Mouse (Mus musculus) ES-CJ7 (cell line): ENCODE data around the gene Bnip1.
A peak's percentile ranks its signal among the peaks of the same experiment; 100 is the strongest.

Source experiments
- DNase-seq: peaks from one replicate; pipeline ENCODE4 v3.0.0; 2011; ENCODE audit warnings: low read depth, low spot score

Gene Bnip1

DNA sequence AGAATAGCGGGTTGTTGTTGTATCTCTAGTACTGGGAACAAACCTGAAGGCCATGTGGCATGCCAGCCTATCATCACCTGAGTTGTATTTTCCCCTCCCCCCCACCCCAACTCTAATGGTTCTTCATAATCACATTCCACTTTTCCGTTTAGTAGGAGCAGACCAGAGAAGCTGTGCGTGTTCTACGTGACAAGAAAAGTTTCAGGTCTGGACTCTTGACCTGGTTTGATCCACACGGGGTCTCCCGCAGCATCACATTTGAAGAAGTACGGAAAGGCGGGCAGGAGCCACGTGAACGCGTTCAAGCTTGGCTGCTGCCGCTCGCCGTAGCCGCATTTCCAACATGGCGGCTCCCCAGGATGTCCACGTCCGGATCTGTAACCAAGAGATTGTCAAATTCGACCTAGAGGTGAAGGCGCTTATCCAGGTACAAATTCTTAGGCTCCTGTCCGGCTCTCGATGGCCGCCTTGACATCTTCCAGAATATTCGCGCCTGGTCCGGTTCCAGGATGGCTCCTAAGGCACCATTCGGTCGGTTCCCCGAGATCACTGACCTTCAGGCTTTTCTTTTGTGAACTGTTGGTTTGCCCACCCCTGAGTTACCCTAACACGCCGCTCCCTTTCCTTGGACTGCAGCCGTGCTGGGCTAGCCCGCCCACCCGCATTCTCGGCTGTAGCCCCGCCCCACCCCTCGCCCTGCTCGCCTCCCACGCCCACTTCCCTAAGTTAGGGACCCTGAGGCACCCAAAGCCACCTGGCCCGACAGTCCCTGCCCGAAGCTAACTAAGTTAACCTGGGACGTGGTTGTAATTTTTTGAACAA, at the start of gene Bnip1:
TSS of gene Bnip1 (plus strand) at position 317 of the 822 bp plus-strand sequence.
- peak; percentile 86 for DNase-seq

DNA sequence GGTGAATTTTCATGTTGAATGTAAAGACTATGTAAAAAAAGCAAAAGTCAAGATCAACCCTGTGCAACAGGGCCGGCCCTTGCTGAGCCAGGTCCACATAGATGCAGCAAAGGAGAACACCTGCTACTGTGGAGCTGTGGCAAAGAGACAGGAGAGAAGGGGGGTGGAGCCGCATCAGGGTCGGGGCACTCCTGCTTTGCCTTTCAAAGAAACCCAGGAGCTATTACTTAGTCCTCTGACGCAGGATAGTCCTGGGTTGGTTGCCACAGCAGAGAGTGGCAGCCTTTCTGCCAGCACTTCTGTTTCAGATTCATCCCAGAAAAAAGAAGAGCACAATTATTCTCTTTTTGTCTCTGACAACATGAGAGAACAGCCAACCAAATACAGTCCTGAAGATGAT, 38.3 kb upstream of the Bnip1 start:
- no peak for DNase-seq

DNA sequence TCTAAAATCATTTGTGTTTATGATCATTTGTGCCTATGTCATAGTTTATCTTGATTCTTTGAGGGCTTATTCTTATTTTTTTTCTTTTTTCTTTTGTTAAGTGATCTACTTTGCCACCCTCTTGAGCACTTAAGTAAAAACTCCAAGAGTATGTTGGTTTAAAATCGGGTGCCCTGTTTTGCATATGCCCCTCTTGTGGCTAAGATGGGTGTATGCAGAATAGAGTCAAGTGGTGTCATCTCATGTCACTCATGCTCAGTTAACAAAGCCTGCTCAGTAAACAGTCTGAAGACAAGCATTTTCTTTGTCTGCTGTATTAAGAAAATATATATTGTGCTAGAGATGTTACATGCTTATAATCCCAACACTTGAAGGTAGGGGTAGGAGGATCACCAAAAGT, 37.6 kb upstream of the Bnip1 start:
- no peak for DNase-seq

DNA sequence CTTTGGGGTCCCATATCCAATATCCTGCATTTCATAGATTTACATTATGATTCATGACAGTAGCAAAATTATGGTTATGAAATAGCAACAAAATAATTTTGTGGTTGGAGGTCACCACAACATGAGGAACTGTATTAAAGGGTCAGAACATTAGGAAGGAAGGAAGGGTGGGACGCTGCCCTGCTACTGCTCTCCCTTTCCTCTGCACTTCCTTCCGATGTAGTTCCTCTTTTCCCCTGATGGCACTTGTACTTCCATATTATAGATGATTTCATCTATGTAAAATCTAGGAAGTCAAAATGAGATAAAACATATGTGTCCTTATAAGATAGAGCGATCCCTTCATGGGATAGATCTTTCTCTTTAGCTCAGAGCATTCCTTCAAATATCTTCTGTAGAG, 30.9 kb upstream of the Bnip1 start:
- DNase-seq, result no peak

DNA sequence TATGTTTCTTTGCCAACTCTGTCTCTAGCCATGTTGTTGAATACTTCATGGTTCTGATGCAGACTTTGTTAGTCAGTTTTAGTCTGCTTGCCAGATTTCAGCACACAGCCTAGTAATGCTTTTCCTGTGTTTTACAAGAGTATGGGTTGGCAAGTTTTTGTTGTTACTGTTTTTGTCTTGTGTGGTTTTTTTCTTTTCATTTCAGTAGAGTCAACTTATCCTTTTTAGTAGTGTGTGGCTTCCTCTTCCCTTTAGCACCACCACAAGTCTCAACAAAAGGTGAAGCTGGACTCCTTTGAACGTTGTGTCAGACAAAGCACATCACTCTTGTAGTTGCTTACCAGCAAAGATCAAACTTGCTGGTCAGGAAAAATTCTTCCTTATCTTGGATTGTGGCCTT, 28.6 kb upstream of the Bnip1 start:
- DNase-seq, result no peak

DNA sequence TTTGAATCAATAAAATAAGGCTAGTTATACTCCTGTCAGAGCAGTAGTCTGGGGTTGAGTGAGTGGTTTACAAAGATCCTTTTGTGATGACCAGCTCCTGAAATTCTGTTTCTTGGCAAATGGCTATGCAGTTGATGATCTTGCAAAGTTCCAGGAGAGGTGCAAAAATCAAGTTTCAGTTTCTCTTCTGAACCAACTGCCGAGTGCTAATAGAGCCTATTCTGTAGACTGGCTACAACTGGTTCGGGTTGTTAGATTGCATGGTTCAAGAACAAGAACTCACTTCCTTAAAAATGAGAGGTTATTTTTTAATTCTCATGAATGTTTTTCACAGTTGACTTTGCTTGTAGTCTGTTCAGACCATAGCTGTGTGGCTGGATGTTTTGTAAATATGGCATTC, 27.4 kb upstream of the Bnip1 start:
- no peak for DNase-seq

DNA sequence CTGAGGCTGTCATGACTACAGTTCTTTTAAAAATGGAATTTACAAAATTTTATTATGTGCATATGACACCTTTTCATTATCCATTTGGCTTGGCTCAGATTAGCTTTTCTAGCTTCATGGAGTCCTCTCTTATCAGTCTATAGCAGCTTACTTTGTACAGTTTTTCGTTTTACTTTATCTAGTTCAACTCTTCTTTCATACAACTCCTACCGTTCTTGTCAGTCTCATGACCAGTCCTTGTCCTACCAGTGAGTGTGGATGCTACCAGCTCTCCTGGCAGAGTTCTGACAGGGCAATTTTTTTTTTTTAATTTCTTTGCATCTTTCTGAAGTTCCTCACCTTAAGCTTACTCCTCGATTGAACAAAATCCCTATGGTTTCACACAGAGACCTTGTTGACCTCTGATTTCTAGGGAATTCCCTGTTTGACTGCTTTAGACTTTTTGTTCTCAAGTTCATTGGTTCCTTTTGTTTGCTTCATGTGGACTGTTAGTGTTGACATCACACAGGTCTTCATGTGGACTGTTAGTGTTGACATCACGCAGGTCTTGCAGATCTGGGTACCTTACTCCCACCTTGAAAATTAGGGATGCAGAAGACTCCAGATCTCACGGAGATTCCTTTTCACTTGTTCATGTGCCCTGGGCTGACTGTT, 13.6 kb upstream of the Bnip1 start:
- no peak for DNase-seq

DNA sequence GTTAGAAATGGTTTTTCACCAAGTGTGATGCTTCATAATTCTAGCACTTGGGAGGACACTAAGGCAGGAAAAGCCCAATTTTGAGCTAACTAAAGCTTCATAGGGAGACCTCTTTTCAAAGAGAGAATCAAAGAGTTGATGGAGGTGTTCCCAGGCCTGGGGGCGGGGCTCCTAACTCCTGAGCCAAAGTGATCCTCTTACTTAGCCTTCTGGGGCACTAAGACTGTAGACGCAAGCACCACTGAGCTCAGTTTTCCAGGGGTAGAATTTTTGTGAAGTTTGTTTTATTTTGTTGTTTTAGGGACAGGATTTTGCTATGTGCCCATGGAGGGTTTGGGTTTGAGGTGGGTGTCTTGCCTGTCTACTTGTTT, 13.1 kb upstream of the Bnip1 start:
- DNase-seq, result no peak

DNA sequence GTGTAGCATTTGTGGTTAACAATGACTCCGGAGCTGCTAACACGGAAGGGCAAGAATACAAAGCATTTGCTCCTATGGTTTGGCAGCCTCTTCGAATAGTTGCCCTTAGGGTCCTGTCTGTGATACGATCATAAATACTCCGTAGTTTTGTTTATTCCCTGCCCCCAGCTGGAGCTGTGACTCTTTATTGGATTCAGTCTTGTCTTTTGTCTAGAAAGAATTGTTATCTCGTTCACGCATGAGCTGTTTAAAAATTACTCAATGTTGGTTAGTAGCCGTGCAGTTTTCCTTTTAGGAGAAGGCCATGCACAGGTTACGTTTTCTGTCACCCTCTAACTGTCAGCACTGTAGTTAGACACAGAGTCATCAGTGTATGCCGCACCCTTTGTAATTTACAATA, 4.7 kb upstream of the Bnip1 start:
- DNase-seq, result no peak

DNA sequence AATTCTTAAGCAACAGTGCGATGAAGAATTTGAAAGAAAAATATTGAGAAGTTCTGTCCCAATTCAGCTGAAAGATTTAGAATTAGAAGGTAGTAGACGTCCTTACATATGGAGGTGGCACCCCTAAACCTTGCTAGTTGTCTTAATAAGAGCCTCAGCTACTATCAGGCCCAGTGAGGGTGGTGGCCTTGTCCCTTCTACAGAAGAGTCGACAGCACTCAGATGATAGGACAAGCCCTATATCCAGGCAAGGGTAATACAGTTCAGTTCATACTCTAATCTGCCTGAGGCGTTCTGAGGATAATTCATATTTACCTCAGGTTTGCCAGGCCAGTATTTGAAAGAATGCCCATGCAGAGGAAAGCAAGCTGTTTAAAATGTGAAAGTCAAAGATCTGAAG, 2.9 kb upstream of the Bnip1 start:
- DNase-seq, result no peak

DNA sequence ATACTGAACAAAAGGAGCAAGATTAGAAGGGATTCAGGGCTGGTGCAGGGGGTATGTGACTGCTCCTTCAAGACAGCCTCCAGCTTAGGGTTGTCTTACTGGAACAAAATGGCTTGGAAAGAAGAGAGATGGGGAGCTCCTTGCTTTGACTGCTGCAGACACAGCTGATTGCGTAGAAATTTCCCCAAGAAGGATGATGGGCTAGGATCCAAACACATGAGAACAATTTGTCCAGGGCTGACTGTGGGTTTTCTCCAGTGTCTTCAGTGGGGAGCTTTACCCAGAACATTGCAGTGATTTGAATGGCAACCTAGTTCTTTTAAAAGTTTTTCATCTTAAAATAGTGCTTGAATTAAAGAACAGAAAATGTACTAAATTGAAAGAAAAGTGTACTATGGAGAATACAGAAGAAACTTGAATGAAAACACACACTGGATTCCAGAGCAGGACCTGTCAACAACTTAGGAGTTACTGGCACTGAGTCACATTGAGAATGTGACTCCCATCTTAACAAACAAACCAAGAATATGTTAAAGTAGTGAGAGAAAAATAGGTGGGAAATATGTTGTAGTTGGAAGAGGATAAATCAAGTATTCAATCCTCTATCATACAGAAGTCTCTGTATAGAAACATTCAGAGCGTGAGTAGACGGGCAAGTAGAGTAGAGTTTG, 2.3 kb upstream of the Bnip1 start:
- DNase-seq, result no peak

DNA sequence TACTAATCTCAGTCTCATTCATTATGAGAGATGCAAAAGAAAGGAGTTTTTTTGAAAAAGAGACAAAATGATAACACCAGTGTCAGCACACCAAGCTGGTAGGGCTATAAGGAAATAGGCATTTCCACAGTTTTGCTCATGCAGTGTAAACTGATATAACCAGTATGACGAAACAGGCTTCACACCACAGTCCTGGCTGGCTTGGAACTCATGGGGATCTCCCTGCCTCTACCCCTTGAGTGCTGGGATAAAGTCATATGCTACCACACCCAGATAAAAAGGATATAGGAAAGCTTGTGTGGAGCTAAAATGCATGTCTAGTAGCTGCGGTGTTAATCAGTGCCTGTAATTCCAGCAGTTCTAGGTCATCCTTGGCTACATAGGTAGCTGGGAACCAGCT, 1.4 kb upstream of the Bnip1 start:
- no peak for DNase-seq

DNA sequence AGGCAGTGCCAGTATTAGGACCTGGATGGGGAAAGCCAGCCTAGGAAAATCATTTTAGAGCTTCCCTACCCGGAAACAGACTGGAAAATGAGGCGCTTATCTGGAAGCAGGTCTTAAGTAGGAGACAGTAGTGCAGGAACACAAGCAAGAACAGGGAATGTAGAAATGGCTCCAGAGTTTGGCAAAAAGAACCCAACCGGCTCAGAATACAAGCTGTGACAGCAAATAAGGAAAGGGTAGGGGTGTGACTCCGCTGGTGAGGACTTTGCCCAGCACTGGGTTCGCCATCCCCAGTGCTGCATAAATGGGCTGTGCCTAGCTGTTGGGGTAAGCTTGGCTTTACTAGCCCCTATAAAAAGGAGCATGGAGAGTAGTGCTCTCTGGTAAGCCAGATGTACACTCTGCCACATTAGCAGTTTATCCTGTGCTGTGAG, 761 bp downstream of the Bnip1 start:
- no peak for DNase-seq

DNA sequence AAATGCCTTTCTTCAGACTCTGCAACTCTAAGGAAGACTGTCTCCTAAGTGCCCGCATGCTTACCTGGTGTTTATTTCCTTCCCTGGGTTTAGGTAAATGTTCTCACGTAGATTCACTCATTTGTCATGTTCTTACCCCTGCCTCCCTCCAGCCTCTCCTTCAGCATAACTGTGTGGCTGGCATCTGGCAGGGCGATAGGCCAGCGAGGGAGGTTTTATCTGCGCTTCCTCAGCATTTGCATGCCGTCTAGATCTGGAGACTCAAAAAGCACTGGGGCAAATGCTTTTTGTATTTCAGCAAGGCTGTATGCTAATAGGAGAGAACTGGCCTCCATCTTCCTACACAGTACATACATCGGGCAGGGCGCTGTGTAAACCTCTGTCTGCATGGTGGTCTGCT, 3.7 kb downstream of the Bnip1 start:
- no peak for DNase-seq

DNA sequence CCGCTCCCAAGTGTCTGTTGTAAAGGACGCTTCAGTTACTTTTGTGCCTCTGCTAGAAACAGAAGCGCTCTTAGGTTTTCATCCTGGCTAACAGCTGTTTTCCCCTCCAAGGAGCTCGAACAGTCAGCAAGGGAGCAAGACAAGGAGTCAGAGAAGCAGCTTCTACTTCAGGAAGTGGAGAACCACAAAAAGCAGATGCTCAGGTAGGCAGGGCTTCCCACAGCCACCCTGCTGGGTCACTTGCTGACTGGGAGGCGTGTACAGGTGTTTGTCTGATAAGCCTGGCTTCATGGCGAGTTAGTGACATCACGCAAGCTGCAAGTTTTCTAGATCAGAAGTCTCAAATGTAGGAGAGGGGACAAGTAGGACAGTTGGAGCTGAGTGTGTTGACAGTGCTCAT, 5.7 kb downstream of the Bnip1 start:
- no peak for DNase-seq

DNA sequence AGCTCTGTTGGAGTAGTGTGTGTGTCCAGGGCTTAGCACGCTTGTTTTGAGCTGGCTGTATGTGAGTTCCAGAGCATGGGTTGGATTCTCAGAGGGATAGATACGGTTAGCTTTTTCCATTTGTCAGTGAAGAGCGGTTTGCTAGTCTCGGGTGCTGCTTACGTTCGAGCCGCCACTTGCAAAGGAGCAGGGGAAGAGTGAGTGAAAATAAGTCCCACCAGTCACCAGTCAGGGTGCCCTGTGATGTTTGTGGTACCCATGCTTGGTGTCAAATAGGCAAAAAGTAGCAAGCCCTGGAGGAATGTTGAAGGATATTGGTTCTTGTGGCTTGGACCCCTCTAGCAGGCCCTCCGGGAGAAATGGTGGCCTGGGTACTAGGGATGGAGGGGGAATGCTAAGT, 8.1 kb downstream of the Bnip1 start:
- no peak for DNase-seq

DNA sequence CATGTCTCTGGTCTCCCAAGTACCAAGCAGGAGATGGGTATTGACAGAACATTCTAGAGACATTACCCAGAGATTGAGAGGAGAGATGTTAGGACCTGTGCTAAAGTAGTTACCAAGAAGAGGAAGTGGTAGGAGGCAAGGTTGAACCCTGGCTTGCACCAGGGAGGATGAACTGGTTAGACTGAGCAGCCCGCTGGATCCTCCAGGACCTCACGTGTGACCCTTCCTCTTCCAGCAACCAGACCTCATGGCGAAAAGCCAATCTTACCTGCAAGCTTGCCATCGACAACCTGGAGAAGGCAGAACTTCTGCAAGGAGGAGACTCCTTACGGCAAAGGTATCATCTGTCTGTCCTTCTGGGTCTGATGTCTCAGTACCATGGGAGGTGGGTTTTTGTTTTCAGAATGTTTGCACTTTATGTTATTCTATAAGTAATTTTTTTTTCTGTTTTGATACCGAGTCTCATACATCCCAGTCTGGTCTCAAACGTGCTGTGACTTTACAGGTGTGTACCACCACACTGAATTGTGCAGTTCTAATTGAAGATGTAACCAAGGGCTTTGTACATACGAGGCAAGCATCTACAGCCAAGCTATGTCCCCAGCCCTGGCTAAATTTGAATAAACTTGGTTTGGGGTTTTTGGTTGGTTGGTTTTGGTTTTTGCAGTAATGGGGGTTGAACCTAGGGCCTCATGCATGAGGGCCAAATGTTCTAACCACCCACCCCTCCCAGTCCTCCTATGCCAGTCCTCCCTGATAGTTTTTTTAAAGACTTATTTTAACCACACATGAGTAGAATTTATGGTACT, 8.8 kb downstream of the Bnip1 start:
- DNase-seq, result no peak

DNA sequence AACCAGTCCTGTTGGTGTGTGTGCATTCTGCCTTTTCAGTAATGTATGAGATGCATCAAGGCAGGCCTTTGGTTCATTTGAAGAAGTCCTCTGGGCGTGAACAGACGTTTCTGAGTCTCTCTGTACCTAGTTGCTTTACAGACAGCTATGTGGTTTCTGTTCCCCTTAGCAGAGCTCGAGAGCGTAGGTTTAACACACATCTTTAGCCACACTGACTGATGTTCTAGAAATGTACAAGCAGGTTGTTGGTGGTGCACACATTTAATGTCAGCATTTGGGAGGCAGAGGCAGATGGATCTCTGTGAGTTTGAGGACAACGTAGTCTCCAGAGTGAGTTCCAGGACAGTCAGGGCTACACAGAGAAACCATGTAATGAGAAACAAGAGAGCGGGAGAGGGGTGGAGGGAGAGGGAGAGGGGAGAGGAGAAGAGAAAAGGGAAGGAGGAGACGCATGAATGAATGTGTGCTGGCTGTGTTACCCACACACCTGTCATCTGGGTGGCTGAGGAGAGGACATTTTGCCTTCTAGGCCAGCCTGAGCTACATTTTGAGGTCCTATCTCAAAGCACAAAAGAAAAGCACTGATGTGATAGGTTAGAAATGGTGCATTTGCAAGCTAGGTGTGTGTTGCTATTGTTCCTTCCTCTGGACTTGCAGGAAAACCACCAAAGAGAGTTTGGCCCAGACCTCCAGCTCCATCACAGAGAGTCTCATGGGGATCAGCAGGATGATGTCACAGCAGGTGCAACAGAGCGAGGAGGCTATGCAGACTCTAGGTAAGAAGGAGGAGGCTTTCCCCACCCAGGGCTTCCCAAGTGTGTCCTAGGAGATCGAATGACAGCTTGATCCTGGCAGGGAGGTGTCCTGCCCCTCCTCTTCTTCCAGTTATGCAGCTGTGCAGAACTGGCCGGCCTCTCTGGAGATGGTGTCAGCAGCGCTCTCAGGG, 9.7 kb downstream of the Bnip1 start:
- no peak for DNase-seq

DNA sequence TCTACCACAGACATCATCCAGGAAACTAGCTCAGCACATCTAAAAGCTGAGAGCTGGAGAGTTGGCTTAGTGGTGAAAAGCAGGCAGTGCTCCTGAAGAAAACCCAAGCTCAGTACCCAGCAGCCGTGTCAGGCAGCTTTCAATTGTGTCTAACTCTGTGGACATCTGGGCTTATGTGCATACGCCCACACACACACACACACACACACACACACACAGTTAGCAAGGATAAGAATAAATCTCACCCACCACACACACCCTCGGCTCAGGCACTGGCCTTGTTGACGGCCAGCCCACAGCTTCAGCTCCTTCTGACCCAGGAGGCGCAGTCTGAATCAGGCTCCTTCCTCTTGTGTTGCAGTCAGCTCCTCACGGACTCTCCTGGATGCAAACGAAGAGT, 10.7 kb downstream of the Bnip1 start:
- no peak for DNase-seq

DNA sequence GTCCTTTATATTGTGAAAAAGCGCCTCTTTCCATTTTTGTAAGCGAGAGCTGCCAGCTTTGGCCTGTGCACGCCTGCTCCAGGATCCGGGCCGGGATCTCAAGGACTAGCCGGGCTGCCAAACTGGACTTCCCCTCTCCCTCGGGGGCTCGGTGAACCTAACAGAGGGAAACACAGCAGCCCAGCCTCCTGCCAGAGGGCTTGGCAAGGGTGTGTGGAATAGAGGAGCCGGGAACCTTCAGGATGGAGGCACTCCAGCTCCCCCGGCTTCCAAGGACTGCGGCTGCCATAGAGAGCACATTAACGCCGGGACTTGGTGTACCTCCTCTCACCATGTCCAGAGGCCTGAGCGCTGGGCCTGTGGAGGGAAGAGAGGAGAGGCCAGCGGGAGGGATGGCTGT, 11.2 kb downstream of the Bnip1 start:
- no peak for DNase-seq
